Mouse (Mus musculus): ENCODE results near the gene D10Jhu81e.
"Not testable (repeated sequence)": the region's sequence is repeated elsewhere in the genome, so short reads cannot be mapped to it uniquely, and the experiment has no call there.

D10Jhu81e gene

DNA sequence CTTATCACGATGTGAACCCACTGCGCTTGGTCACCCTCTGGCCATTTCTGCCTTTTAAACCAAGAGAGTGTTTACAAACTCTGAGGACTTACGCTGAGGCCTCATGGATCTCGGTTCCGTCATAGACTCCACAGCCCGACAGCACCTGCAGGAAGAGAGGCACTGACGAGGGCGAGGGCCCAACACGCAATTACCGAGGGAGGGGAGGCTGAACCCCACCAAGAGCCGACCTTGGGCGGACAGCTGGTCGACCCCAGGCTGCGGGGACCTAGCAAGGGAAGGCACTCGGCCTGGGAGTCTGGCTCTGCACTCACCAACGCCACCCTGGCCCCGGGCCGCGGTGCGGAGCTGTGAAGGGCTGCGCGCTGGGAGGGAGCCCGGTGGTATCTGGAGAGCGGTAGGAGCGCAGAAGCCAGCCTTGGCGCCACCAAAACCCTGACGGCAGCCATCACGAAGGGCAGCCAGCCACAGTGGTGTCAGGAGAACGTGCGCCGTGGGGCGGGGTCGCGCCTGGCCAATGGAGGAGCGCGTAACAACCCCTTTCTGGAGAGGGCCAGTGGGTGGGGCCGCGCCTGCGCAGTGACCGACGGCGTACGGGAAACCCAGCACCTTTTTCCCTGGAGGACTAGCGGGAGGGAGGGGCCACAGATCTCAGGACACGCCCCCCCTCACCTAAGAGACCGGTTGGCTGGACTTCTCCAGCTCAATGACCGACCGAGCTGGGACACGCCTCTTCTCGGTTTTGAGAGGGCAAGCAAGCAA lies at the start of gene D10Jhu81e:
D10Jhu81e (minus strand) TSS at position 502 of the 762 bp plus-strand sequence.
- peak; percentile 100 for DNase-seq

DNA sequence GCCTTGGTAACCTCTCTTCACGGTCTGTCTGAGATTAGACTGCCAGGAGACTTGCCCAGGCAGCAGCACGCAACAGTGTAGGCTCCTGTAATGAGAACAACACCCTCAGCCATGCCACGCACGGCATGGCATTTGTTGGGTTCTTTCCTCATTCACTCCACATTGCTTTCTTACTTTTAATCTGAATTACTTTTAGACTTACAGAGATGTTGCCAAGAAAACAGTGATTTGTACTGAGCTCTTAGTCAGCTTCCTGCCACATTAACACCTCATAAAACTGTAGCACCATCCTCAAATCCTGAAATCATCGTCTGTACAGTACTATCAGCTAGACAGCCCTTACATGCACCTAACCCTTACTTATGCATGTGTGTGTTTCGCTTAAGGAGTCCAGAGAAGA lies 49.0 kb upstream of the D10Jhu81e start:
- DNase-seq = no peak

DNA sequence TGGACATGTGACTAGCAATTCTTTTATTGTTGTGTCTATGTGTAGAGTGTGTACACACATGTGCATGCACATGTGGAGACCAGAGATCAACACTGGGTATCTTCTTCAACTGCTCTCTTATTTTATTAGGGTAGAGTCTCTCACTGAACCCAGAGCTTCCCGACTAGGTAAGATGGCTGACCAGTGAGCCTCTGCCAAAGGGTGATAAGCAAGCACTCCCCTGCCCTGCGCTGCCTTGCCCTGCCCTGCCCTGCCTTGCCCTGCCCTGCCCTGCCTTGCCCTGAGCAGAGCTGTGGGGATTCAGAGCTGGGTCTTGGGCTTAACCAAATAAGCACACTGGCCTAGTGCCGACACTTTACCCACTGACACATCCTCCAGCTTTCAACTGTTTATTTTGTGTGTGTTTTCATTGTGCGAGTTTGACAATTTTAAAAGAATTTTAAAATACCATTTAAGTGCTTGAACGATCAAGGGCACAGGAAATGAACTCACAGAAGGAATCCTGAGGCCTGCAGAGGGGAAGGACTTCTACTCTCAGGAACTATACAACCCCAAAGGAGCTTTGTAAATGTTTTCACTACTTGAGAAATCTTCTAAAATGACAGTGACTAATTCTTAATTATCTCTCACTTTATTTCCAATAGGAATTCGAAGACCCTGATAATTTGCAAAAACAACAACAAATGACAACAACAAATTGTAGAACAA lies 46.9 kb upstream of the D10Jhu81e start:
- DNase-seq = no peak

DNA sequence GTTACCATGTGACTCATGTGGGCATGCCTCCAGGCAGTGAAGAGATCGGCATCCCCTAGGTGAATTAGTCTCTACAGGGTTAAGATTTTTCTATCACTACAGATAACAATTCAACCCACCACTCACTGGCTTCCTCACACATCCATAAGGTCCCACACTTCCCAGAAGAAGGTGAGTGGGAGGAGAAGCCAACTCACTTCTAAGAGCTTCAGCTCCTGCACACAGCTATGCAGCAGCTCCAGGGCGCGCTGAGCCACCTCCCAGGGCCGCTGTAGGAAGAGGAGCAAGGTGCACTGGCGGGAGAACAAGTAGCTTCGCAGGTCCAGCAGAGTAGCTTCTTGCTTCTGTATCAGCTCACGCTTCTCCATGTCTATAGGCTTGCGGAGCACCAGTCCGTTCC lies 44.8 kb upstream of the D10Jhu81e start:
- DNase-seq = no peak

DNA sequence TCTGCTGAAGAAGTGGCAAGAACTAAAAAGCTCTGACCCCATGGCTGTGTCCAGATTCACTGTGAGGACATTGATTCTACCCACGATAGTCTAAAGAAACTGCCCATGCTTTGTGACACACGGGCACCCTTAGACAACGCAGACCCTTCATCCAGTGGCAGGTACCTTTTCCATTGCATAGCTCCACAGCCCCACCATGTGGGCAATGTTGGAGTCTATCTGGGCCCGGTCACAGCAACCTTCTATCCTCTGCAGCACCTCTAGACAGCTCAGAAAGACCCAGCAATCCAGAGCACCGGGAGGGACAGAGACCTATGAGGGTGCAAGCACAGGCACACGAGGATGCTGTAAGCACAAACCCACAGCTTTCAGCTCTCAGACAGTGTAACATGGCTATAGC lies 41.7 kb upstream of the D10Jhu81e start:
- DNase-seq = peak in 1 of 2 experiments; percentile 13

DNA sequence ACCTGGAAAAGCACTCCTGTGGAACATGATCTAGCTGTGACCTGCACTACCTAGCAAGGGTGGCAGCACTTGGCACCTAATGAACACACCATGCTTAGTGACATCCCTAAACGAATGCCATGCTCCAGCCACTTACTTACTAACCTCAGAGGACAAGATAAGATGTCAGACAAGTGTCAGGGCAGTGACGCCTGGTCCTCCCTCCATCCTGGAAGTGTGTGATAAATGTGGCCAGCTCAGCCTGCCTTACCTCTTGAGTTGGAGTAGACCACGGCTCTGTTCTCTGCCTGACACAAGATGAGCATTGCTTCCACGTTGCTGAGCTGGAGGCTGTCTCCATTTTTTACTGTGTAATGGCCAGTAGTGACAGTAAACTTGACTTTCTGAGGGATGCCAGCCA lies 31.6 kb upstream of the D10Jhu81e start:
- DNase-seq = no peak

DNA sequence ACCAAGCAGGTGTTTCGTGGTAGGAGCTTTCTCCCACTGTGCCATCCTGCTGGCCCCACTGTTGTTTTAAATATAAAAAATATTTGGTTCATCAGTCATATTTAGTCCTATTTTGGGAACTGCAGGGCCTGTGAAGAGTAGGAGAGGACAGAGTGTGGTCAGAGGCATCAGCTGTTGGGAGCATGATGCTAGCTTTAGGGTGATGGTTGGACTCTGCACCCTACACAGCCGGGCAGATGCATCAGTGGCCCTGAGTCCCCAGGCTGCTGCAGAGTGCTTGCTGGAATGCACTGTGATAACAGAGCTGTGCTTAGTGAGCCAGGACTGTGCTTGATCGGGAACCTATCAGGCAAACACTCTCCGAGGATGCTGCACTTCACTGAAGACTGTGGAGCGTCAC lies 23.4 kb upstream of the D10Jhu81e start:
- DNase-seq = no peak

DNA sequence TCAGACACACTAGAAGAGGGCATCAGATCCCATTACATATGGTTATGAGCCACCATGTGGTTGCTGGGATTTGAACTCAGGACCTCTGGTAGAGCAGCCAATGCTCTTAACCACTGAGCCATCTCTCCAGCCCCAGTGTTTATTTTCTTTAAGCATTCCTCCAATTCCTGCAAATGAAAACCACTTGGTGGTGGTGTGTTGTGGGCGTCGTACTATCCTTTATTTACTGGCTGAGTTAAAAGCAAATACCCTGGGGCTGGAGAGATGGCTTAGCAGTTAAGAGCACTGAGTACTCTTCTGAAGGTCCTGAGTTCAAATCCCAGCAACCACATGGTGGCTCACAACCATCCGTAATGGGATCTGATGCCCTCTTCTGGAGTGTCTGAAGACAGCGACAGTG lies 16.5 kb upstream of the D10Jhu81e start:
- not testable (repeated sequence) for DNase-seq

DNA sequence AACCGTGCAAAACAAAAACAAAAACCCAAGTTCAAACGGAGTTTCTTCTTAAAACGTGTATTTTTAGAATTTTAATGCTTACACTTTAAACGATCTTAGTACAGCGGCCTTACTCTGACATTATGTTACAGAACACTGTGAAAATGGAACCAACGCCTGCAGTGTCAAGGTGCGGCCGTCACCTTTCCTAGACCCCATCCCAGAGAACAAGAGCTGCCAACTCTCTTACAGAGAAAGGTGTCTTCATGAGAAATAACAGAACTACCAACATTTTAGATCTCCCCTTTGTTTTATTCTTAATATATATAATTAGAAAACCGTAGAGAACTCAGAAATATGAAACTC lies 15.8 kb upstream of the D10Jhu81e start:
- no peak for DNase-seq

DNA sequence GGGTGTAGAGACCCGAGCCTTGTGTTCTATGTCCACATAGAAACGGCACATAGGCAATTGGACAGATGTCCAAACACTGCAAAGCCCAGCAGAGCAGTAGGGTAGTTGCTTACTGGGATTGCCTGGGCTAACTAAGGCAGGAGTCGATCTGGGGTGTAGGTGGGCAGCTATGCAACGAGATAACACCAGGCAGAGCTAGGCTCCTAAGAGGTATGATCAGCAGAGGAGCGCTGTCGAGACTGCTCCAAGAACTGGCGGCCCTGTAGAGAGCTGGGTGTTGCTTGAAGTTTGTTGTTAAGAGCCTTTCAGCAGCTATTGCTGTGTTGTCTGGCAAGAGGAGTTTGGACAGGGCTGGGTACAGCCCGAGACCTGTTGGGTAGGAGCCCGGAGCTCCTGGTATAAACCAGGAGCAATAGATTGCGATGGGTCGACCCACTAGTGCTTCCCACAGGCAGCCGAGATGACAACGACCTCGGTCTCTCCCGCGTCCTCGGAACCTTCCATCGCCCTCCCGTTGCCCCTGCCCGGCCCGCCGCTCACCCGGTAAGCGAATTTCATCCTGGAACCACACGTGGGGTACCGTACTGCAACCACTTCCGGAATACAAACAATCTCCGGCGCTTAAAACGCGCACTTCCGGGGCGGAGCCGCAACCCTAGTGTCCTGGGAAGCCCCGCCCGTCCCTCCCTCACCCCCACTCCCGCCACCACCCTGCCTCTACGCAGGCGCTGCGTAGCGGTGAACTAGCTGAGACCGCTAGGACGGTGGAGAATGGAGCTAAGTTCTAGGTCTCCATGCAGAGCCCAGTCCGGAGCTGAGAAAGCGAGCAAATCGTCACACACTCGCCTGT lies 15.2 kb upstream of the D10Jhu81e start, which contains the start of gene Pwp2:
Pwp2 (minus strand) TSS at position 619 of the 850 bp plus-strand sequence.
- peak; percentile 86 to 92 for DNase-seq

DNA sequence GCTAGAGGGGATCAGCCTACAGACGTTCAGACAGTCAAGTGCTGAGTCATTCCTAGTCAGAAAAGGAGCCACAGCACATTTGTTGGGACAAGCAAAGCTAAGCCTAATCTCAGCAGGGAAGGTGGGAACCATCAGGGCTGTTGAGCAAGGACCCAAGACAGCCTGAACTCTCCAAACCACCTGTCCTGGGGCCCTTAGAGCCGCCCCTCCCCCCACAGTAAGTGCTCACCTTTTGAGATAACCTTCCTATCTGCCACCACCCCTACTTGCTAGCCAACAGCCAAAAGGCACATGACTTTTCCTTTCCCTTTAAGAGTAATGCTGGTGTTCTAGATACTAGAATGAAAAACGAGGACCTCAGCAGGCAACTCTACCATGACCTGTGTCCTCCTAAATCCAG lies 14.0 kb upstream of the D10Jhu81e start:
- no peak for DNase-seq

DNA sequence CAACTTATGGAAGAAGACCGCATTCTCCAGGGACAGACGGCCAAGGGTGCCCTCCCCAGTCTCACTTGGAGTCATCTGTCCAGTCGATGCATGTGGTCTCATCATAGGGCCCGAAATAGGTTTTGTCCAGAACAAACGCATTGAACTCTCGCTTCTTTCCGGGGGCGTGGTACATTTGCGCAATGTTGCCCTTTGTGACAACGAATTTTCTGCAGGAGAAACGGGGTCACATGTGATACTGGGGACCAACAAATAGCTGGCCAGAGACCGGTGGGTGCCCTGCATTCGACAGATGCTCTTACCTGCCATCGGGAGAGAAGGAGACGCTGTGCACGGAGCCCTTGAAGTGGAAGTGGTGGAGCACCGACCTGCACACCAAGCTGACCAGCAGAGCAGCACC lies 12.7 kb upstream of the D10Jhu81e start:
- DNase-seq = no peak

DNA sequence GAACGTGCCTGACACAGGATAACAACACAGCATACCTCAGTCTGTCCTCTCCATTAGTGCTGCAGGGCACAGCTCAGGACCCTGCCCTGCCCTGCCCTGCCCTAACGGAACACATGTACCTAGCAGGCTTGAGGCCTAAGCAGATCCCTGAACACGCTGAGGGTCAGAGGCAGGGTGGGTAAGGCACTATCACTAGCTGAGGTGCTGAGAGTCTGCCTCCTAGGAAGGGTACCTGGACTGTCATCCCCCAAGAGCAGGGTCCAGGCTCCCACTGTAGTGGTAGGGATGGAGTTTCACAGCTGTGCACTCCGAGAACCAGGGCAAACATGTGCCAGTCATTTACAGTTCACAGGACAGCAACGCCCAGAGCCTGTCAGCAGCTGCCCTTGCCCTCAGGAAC lies 4.9 kb upstream of the D10Jhu81e start:
- DNase-seq = no peak

DNA sequence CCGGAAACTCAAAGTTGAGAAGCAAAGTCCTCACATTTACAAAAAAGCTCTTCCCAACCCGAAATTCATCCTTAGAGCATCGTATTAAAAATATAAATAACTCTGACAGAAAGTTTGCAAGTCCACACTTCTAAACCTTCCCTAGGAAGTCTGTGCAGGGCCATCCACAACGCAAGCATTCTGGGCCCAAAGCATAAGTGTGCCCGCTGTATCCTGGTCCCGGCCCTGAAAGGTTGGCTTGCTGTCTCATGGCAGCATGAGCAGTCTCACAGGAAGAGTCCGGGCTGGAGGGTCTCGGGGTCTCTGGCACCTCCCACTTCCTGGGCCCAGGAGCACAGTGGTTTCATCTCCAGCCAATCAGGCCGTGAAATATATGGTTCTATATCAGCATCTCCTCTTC lies 2.0 kb upstream of the D10Jhu81e start:
- no peak for DNase-seq

DNA sequence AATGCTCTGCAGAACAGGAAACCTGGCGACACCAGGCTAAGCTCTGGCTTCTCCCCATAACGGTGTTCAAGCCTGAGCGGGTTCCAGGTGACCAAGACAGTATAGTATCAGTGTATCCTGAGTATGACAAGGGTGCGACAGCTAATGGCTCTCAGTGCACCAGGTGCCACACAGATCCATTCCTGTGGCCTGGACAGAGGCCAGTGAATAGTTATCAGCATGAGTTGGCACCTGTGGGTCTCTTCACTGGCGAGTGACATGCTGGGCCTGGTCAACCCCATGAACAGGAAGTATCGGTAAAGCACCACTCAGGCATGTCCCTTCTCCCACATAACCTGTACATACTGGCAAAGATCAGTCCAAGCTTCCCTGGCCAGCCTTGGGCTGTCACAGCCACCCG lies 1.5 kb upstream of the D10Jhu81e start:
- DNase-seq = no peak

DNA sequence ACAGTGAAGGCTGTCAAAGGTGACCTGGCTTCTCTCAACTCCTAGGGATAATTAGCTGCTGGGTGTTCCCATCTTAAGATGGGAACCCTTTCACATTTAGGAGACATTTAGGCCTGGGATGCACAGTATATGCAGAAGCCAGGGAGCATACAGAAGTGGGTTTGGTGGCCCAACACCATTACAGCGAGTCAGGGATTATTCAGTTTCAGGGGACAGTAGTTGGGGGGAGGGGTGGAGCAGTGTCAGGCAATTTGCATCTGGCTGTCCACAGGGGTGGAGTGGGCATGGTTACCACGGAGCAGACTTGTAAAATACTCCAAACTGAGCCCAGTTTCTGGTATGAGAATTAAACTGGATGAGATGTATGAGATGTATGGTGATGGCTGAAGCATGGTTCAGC lies 863 bp upstream of the D10Jhu81e start:
- no peak for DNase-seq

DNA sequence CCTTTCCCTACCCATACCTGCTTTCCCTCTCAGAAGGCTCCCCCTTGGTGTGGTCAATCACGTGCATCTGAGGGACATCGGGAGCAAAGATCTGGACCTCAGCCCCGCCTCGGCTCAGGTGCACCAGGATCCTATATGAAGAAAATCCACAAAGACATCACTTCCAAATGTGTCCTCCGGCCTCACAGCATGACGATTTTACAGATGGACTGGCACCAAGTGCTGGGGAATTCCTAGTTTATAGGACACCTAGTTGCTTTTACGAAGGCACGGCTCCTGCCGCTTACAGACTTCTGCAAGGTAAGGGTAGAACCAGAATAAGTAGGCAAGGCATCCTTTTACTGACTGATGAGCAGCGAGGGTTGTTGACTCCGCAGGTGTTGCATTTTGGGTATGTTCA lies 790 bp downstream of the D10Jhu81e start:
- DNase-seq = peak in 1 of 2 experiments; percentile 19

DNA sequence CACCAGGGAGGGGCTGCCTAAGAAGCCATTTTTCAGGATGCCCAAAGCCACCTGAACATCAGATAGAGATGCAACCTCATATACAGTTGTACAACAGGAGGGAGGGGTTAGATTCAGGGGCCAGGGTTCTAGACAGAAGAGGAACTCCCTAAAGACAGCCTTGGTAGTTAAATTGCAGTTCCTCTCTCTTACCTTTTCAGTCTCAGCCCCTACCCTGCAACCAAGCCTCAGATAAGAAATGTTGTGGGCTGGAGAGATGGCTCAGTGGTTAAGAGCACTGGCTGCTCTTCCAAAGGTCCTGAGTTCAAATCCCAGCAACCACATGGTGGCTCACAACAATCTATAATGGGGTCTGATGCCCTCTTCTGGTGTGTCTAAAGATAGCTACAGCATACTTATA lies 1.8 kb downstream of the D10Jhu81e start:
- DNase-seq = no peak

DNA sequence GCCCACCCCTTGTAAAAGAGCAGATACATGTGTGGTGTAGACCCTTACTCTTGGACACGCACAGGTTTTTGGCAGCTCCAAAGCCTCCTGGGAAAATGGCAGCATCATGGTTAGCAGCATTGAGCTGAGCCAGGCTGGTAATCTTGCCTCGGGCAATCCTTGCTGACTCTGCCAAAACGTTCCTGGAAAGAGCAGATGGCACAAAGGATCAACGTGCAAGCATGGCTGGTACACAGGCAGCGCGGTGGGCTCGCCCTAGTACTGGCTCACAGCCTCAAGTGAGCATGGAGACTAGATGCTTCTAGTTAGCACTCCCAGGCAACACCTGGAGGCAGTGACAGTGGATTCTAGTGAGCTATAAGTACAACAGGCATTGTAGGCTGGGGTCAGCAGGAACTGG lies 2.2 kb downstream of the D10Jhu81e start:
- no peak for DNase-seq

DNA sequence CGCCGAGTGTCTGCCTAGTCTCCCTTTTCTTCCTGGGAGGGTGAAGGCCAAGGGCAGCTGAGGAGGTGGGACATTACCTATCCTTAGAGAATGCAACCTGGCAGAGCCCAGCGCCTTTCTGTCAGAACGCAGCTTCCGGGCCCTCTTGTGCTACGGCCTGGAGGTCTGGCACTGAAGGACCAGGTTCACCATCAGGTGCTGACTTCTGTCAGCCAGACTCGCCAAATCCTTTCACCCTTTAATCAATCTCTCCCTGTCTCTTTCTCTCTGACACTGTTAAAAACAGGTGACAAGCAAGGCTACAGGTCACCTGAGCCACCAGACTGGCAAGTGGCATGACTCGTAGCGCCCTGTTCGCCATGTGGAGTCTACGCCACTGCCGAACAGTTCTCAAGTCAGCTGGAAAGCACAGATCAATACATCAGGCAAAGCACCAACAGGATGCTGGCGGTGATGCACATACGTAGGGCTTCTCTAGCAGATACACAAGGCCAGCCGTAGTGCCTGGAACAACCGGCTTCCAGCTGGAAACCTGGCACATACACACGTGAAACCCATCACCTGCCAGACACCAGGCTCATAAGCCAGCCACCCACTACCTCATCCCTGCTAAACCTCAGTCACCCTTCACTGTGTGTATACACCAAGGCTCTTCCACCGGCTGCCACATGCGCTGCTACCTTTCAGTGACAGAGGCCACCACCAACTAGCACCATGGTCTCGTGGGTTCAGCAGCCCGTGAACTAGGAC lies 4.2 kb downstream of the D10Jhu81e start:
- DNase-seq = no peak

DNA sequence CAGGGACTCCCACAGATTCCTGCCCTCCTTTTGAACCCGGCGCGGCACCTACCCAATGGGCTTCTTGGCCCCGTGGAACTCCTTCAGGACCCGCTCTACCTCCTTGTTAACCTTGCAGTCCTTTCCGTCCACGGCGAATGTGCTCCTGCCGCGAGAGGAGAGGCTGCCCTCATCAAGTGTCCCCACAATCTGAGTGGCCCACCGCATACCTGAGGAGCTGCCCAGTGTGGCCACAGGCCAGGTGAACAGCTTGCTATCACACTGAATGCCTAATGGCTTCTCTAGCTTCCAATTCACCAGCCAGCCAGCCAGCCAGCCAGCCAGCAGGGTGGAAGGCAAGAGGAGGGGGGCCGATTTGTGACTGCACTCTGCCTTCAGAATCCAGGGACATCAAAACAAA lies 4.8 kb downstream of the D10Jhu81e start:
- no peak for DNase-seq

DNA sequence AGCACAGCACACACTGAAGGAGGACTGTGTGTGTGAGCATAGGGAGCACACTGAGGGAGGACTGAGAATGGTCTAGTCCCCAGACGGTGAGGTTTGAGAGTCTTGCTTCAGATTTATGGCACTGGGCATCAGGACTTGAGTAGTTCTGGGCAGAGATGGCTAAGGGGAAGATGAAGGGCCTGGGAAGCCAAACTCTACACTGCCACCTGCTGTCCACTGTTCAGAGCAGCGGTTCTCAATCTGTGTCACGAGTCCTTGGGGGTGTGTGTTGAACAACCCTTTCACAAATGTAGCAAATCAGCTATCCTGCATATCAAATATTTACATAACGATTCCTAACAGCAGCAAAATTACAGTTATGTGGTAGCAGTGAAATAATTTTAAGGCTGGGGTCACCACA lies 5.7 kb downstream of the D10Jhu81e start:
- peak; percentile 54 to 72 for DNase-seq

DNA sequence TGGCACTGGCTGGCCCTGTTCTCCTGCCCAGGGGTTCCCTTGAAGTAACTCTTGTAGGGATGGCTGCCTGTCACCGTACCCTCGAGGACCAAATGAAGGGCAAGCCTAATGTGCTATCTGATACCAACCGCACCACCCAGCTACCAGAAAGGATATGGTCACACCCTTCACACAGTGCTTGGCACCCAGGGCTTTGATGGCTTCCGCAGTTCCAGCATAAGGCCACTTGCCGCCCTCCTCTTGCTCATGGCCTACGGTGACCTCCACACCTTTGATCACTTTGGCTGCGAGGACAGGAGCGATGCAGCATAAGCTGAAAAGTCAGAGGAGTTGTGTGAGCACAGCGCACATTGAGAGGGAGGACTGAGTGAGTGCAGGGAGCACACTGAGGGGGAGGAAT lies 6.3 kb downstream of the D10Jhu81e start:
- no peak for DNase-seq

Data from kidney, adult 8-10 months (tissue).